Mouse (Mus musculus) left cerebral cortex, postnatal 25 days (tissue): Measurements from ENCODE around the gene 9930104L06Rik. TPM values are rescaled to one million over a fixed set of nuclear protein-coding genes. Genes with fewer than 3 reads are reported as not detected.
"Not testable (repeated sequence)": the region's sequence is repeated elsewhere in the genome, so short reads cannot be mapped to it uniquely, and the experiment has no call there.

ENCODE experiments used
- DNase-seq, 2 experiments: peaks; one replicate each; pipeline ENCODE4 v3.0.0; 2022; ENCODE audit warnings: low spot score in 2 of 2, mixed read lengths in 1 of 2
- intact Hi-C: fragments of 180-260 bp; cut with DNase I; formaldehyde crosslinking; loops from one replicate; pipeline ENCODE4 v1.15.1; 2025
- total RNA-seq, 2 experiments: library from RNA; stranded (reverse); gene quantifications; 2 replicates each; pipeline ENCODE4 v1.2.3; 2021

The 9930104L06Rik gene
- total RNA-seq: 10 to 100 TPM; 17.9 TPM

GRCm38 (mm10) chr4:124936613-124937471 is at the start of gene 9930104L06Rik:
9930104L06Rik (plus strand) TSS chr4:124937048.
- intact Hi-C loops: loop anchor here (5.0 kb wide), 1 partner anchor 75 kb away; the partner anchor contains the start of gene Maneal
- DNase-seq: peak; percentile 97 to 99

- intact Hi-C loops: no loop called here
- peak in 1 of 2 experiments; percentile 84 for DNase-seq
Observed at GRCm38 (mm10) chr4:124888702-124889101, 48.1 kb upstream of the 9930104L06Rik start.

- peak in 1 of 2 experiments; percentile 53 for DNase-seq
- intact Hi-C loops: loop anchor here (5.0 kb wide), 1 partner anchor 38 kb away; the partner anchor contains the start of genes 1110065P20Rik and Yrdc
Observed at GRCm38 (mm10) chr4:124889935-124890334, 46.9 kb upstream of the 9930104L06Rik start.

GRCm38 (mm10) chr4:124890831-124891230 is 46.0 kb upstream of the 9930104L06Rik start:
- intact Hi-C loops: loop anchor here (5.0 kb wide), 1 partner anchor 39 kb away; the partner anchor contains the start of genes 1110065P20Rik and Yrdc
- DNase-seq: peak; percentile 42 to 70

GRCm38 (mm10) chr4:124893769-124894168 is 43.1 kb upstream of the 9930104L06Rik start:
- DNase-seq: no peak
- intact Hi-C loops: loop anchor here (5.0 kb wide), 1 partner anchor 41 kb away; the partner anchor contains the start of genes 1110065P20Rik and Yrdc

GRCm38 (mm10) chr4:124894508-124895428 is 42.1 kb upstream of the 9930104L06Rik start:
- peak; percentile 77 to 81 for DNase-seq
- intact Hi-C loops: loop anchor here (5.0 kb wide), 1 partner anchor 42 kb away; the partner anchor contains the start of genes 1110065P20Rik and Yrdc

GRCm38 (mm10) chr4:124898428-124898827 is 38.4 kb upstream of the 9930104L06Rik start:
- intact Hi-C loops: no loop called here
- no peak for DNase-seq

GRCm38 (mm10) chr4:124899906-124900305 is 36.9 kb upstream of the 9930104L06Rik start:
- intact Hi-C loops: no loop called here
- no peak for DNase-seq

GRCm38 (mm10) chr4:124905417-124905816 is 31.4 kb upstream of the 9930104L06Rik start:
- intact Hi-C loops: no loop called here
- DNase-seq: no peak

- intact Hi-C loops: no loop called here
- DNase-seq: peak in 1 of 2 experiments; percentile 20
Observed at GRCm38 (mm10) chr4:124905971-124906822, 30.7 kb upstream of the 9930104L06Rik start.

- intact Hi-C loops: no loop called here
- peak in 1 of 2 experiments; percentile 19 for DNase-seq
Observed at GRCm38 (mm10) chr4:124928102-124928501, 8.7 kb upstream of the 9930104L06Rik start.

- not testable (repeated sequence) for DNase-seq
- intact Hi-C loops: loop anchor here (5.0 kb wide), 1 partner anchor 77 kb away; the partner anchor contains the start of gene Maneal
Observed at GRCm38 (mm10) chr4:124939211-124939610, 2.4 kb downstream of the 9930104L06Rik start, which contains the start of gene Cdca8. Cdca8 (minus strand) TSS chr4:124939311.

- DNase-seq: peak; percentile 64 to 71
- intact Hi-C loops: loop anchor here (1.0 kb wide), 1 partner anchor 116 kb away; no protein-coding TSS in a partner anchor
Observed at GRCm38 (mm10) chr4:124943022-124943421, 6.2 kb downstream of the 9930104L06Rik start.

GRCm38 (mm10) chr4:124943781-124944180 is 6.9 kb downstream of the 9930104L06Rik start:
- intact Hi-C loops: loop anchor here (1.0 kb wide), 1 partner anchor 116 kb away; no protein-coding TSS in a partner anchor
- no peak for DNase-seq

- DNase-seq: no peak
Observed at GRCm38 (mm10) chr4:124944961-124945360, 8.1 kb downstream of the 9930104L06Rik start.

GRCm38 (mm10) chr4:124949488-124949887 is 12.6 kb downstream of the 9930104L06Rik start:
- DNase-seq: no peak
- intact Hi-C loops: no loop called here

More at GRCm38 (mm10) chr4:124944961-124945360, 8.1 kb downstream of the 9930104L06Rik start:
- intact Hi-C loops: no loop called here

GRCm38 (mm10) chr4:124950181-124951035 is 13.6 kb downstream of the 9930104L06Rik start:
- intact Hi-C loops: no loop called here
- DNase-seq: no peak
